Mouse (Mus musculus) ovary, postnatal 36 days (tissue): Measurements from ENCODE around the gene Olfr1214.
"Not testable (repeated sequence)": the region's sequence is repeated elsewhere in the genome, so short reads cannot be mapped to it uniquely, and the experiment has no call there.

ENCODE experiments used
- DNase-seq: peaks from one replicate; pipeline ENCODE4 v3.0.0; 2022; ENCODE audit warnings: low spot score, mixed read lengths

The Olfr1214 gene

DNA sequence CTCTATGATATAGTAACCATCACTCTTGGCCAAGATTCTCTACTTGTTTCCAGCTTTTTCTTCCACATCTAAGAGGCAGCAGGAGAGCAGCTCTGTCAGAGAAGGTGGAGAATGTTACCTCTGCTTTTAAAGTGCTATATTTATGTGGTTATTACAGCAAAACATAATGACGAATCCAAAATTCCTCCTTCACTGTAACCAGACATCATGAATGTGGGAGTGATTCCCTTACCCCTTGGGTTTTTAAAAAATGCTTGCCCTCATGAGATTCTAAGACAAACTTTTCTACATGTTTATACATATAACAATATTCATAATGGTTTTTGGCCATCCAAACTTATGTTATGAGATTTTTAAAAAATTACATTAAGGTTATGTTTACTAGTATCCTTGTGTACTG is at the start of gene Olfr1214:
Olfr1214 (minus strand) TSS at position 101 of the 400 bp plus-strand sequence.
- DNase-seq, result no peak

DNA sequence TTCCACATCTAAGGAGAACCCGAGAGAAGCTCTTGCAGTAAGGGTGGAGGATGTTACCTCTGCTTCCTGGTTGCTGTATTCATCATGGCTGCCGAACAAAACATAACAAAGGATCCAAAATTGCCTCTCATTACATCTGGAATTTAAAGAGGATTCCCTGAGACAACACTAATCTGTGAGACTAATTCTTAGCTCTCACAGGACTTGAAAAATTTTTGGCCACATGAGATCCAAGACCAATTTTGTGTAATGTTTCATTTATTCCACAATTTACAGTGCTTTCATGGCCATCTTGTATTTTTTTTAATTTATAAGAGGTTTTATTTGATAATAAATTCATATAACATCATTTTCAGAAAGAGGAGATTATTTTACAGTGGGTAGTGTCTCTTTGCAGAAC is 39.5 kb upstream of the Olfr1214 start, which contains the start of gene Olfr1217:
Olfr1217 (minus strand) TSS at position 101 of the 400 bp plus-strand sequence.
- no peak for DNase-seq

DNA sequence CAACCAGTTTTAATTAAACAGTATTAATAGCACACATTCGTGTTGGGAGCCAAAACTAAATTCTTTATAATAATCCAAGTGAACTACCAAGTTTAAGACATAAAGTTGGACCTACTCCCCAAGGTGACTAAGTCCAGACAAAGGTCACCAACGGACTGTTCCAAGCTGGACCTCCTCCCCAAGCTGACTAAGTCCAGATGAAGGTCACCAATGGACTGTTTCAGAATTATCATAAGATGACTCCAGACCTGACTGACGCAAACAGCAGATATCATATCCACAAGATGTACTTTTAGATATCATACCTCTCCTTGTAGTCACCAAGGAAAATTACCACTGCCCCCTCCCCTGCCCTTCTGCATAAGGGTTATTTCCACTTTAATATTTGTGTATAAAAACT is 29.0 kb upstream of the Olfr1214 start:
- not testable (repeated sequence) for DNase-seq

DNA sequence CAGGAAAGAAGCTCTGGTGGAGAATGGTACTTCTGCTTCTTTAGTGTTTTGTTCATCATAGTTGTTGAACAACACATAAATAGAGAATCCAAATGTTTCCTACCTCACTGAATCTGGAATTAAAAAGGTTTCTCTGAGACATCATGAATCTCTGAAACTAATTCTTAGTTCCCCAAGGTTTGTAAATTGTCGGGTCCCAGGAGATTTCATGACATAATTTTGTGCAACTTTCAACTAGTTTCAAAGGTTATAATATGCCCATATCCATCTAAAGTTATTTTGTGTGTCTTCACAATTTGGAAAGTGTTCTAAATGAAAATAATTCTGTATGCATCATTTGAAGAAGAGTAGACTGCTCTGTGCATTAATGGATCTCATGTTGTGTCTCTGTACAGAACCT is 25.8 kb upstream of the Olfr1214 start, which contains the start of gene Olfr1216:
Olfr1216 (minus strand) TSS at position 101 of the 400 bp plus-strand sequence.
- no peak for DNase-seq

DNA sequence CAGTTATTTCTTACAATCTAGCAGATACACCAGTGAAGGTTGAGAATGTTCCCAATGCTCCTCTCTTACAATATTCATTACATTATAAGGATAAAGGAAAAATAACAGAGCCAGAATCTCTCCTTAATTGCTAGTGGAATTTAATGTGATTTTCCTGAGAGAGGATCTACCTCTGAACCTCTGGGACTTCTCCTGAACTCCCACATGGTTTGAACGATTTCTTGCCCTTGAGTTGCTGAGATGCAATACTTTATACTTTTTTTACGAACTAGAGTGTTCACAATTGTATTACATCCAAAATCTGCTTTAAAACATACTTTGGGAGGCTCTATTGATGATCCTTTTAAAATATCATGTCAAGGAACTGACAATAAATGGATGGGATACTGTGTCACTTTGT is 14.4 kb upstream of the Olfr1214 start, which contains the start of gene Olfr1215:
Olfr1215 (minus strand) TSS at position 101 of the 400 bp plus-strand sequence.
- no peak for DNase-seq

DNA sequence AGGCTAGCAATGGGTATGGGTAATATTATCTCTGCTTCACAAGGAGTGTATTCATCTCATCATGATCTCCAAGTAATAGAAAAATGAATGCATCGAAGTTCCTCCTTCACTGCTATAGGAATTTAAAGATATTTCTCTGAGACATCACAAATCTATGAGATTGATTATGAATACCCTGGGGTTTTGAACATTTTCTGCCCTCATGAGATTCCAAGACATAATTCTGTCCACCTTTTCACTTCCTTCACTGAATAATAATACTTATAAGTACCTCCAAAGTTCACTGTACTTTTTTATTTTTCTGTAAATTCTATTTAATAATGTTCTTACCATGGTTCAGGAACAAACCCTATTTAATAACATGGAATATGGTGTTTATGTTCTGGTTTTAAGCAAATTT is 12.3 kb downstream of the Olfr1214 start, which contains the start of gene Gm13762:
Gm13762 (minus strand) TSS at position 101 of the 400 bp plus-strand sequence.
- DNase-seq, result no peak

DNA sequence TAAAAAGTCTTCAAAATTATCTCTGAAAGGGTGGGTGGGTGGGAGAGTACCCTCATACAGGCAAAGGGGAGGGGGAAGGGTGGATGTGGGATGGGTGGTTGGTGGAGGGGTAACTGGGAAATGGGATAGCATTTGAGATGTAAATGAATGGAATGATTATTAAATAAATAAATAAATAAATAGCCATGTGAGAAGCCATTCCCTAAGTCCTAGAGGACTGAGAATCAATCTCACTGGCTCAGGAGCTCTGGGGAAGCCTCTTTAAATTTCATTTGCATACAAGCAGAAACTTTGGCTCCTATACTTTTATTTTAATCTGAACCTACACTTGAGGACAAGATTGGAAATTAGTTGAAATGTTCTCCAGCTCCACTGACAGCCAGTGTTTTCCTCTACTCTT is 38.8 kb downstream of the Olfr1214 start, which contains the start of gene Olfr1212:
Olfr1212 (plus strand) TSS at position 301 of the 400 bp plus-strand sequence.
- DNase-seq, result no peak

DNA sequence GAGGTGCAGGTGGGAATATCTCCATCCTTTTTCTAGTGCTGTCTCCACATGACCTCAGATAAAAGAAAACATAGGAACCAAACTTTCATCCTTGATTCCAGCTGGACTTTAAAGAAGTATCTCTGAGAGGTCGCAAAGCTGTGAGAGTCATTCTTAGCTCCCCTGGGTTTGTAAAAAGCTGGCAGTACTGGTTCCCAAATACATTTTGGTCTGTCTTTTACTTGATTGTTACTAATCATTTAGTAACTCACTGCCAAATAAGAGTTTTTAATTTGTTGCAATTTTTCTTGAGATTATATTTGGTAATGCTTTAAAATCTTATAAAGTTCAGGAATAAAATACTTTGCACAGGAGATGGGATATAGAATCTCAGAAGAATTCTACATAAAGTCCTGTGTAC is 54.4 kb downstream of the Olfr1214 start, which contains the start of gene Olfr1211:
Olfr1211 (minus strand) TSS at position 101 of the 400 bp plus-strand sequence.
- no peak for DNase-seq
